In genomic region chr1:91611281-91611680, GRCm38 (mm10) we compare ENCODE assay signal across 18 mouse cellular contexts.
DNase-seq lines count a peak whose midpoint lies in the region; ATAC-seq and TF ChIP-seq lines count a peak whose summit lies in the region.
"Had no signal": no experiment of that assay in that cellular context is flagged by ENCODE, and none has a peak within 500 bp of the region (broad histone marks: within the 10 kb centered on the region; RNA-seq: fewer than 3 reads in every experiment).

No protein-coding gene starts in this region.

- H3K36me3 ChIP-seq in heart, embryonic 13.5 days = no peaks in the 10 kb centered on the region
- H3K36me3 ChIP-seq in heart, adult 2 months (ENCODE audit: control insufficient read depth, insufficient read depth, low read length) = no peaks in the 10 kb centered on the region
- H3K36me3 ChIP-seq in midbrain, embryonic 10.5 days = no peaks in the 10 kb centered on the region
- no peaks in the 10 kb centered on the region for H3K36me3 ChIP-seq in midbrain, embryonic 16.5 days (ENCODE audit: control insufficient read depth, insufficient read depth, low read length)
- H3K36me3 ChIP-seq in intestine, embryonic 16.5 days (ENCODE audit: control insufficient read depth, insufficient read depth, low read length) = no peaks in the 10 kb centered on the region
- no peaks in the 10 kb centered on the region for H3K36me3 ChIP-seq in stomach, embryonic 15.5 days

- TF ChIP-seq CTCF in heart, adult 2 months (IDR thresholded peaks at IDR 0.05) = no peak

- no peak overlapping the region for H3K9ac ChIP-seq in heart, embryonic 13.5 days
- H3K9ac ChIP-seq in heart, adult 2 months (ENCODE audit: low read depth, low read length) = no peak overlapping the region
- H3K9ac ChIP-seq in midbrain, embryonic 16.5 days (ENCODE audit: low read depth, low read length) = no peak overlapping the region
- H3K9ac ChIP-seq in intestine, embryonic 16.5 days (ENCODE audit: low read depth, low read length) = no peak overlapping the region
- H3K9ac ChIP-seq in stomach, embryonic 15.5 days = no peak overlapping the region

- no peak for DNase-seq in heart, adult 2 months
- DNase-seq in midbrain, embryonic 10.5 days (ENCODE audit: low spot score) = no peak
- no peak for DNase-seq in ovary, adult 18-20 months (ENCODE audit: low spot score)
- DNase-seq in embryo, embryonic 11 days = no peak
- DNase-seq: adrenal gland, postnatal 14 days; cerebellum, postnatal 10 days; gastrocnemius, postnatal 14 days; kidney, adult 18-20 months; left cerebral cortex, postnatal 4 days; lung, adult 2 months had no signal

- peak overlapping the region; percentile 28; the same call in 1 of the 2 replicates for H3K4me2 ChIP-seq in heart, embryonic 13.5 days
- no peak overlapping the region for H3K4me2 ChIP-seq in midbrain, embryonic 16.5 days (ENCODE audit: low read length)
- H3K4me2 ChIP-seq in intestine, embryonic 16.5 days (ENCODE audit: low read depth, low read length) = peak overlapping the region; percentile 41; the same call in 1 of the 2 replicates
- H3K4me2 ChIP-seq in stomach, embryonic 15.5 days = peak overlapping the region; percentile 33; the same call in 1 of the 2 replicates
- H3K4me2 ChIP-seq: heart, embryonic 11.5 days; midbrain, embryonic 11.5 days had no signal

- H3K4me1 ChIP-seq in heart, embryonic 13.5 days = peaks cover 13% of the 10 kb centered on the region; the same call in 1 of the 2 replicates
- no peaks in the 10 kb centered on the region for H3K4me1 ChIP-seq in heart, adult 2 months (ENCODE audit: control insufficient read depth, insufficient read depth, low read length)
- peaks cover 17% of the 10 kb centered on the region for H3K4me1 ChIP-seq in midbrain, embryonic 10.5 days
- H3K4me1 ChIP-seq in midbrain, embryonic 16.5 days (ENCODE audit: control insufficient read depth, insufficient read depth, low read length) = no peaks in the 10 kb centered on the region
- H3K4me1 ChIP-seq in intestine, embryonic 16.5 days (ENCODE audit: control insufficient read depth, insufficient read depth, low read length) = 0 out of 2 replicates have a peak, but pooled peaks cover 2% of the 10 kb centered on the region
- peaks cover 17% of the 10 kb centered on the region for H3K4me1 ChIP-seq in stomach, embryonic 15.5 days

- H3K27ac ChIP-seq in heart, embryonic 13.5 days (replicated peaks) = no peak overlapping the region
- H3K27ac ChIP-seq in heart, adult 2 months = no peak overlapping the region
- peak overlapping the region; percentile 38; the same call in 1 of the 2 replicates for H3K27ac ChIP-seq in midbrain, embryonic 10.5 days (replicated peaks)
- no peak overlapping the region for H3K27ac ChIP-seq in midbrain, embryonic 16.5 days (ENCODE audit: low read length)
- H3K27ac ChIP-seq in intestine, embryonic 16.5 days (ENCODE audit: low read length) = no peak overlapping the region
- peak overlapping the region; percentile 48; the same call in 1 of the 2 replicates for H3K27ac ChIP-seq in stomach, embryonic 15.5 days

- intact Hi-C loops in heart, adult 2 months (cut with DNase I) = no loop called here

- no peak for TF ChIP-seq POLR2A in heart, adult 2 months (IDR thresholded peaks at IDR 0.05; ENCODE audit: insufficient read depth, low read depth, low read length)

- no peak for ATAC-seq in heart, embryonic 13.5 days (ENCODE audit: extremely low read depth, insufficient number of reproducible peaks, low FRiP score, low TSS enrichment)
- no peak for ATAC-seq in midbrain, embryonic 16.5 days
- ATAC-seq in intestine, embryonic 16.5 days = peak; percentile 54
- 0 out of 2 replicates have a peak, but pooled peaks have one; percentile 12 for ATAC-seq in stomach, embryonic 15.5 days (ENCODE audit: insufficient read depth, low FRiP score, low read depth)
- ATAC-seq: forebrain, embryonic 16.5 days had no signal

- 41% methylated on average over 13 of the region's 13 CpGs for WGBS in heart, embryonic 13.5 days
- 62% methylated on average over 13 of the region's 13 CpGs for WGBS in heart, adult 2 months
- 79% methylated on average over 13 of the region's 13 CpGs for WGBS in midbrain, embryonic 10.5 days
- WGBS in midbrain, embryonic 16.5 days = 68% methylated on average over 13 of the region's 13 CpGs
- WGBS in intestine, embryonic 16.5 days = 27% methylated on average over 13 of the region's 13 CpGs
- WGBS in stomach, embryonic 15.5 days = 26% methylated on average over 13 of the region's 13 CpGs

- no peaks in the 10 kb centered on the region for H3K79me2 ChIP-seq in heart, adult 2 months (replicated peaks; ENCODE audit: control insufficient read depth, insufficient read depth, low read length)

- no peak for TF ChIP-seq EP300 in heart, adult 2 months (IDR thresholded peaks at IDR 0.05; ENCODE audit: insufficient read depth, low read depth, low read length)

- H3K4me3 ChIP-seq in heart, embryonic 13.5 days = no peak overlapping the region
- no peak overlapping the region for H3K4me3 ChIP-seq in heart, adult 2 months
- H3K4me3 ChIP-seq in midbrain, embryonic 10.5 days = no peak overlapping the region
- no peak overlapping the region for H3K4me3 ChIP-seq in midbrain, embryonic 16.5 days (ENCODE audit: low read depth, low read length)
- H3K4me3 ChIP-seq in intestine, embryonic 16.5 days (ENCODE audit: low read length) = no peak overlapping the region
- H3K4me3 ChIP-seq in stomach, embryonic 15.5 days (replicated peaks) = no peak overlapping the region
- H3K4me3 ChIP-seq: myocyte had no signal

- no peaks in the 10 kb centered on the region for H3K9me3 ChIP-seq in heart, embryonic 13.5 days
- H3K9me3 ChIP-seq in midbrain, embryonic 10.5 days (replicated peaks) = no peaks in the 10 kb centered on the region
- no peaks in the 10 kb centered on the region for H3K9me3 ChIP-seq in midbrain, embryonic 16.5 days (replicated peaks; ENCODE audit: control insufficient read depth, low read length, poor library complexity, severe bottlenecking)
- no peaks in the 10 kb centered on the region for H3K9me3 ChIP-seq in intestine, embryonic 16.5 days (ENCODE audit: control insufficient read depth, low read length)
- H3K9me3 ChIP-seq in stomach, embryonic 15.5 days = no peaks in the 10 kb centered on the region

- no peaks in the 10 kb centered on the region; the same call in none of the 2 replicates for H3K27me3 ChIP-seq in heart, embryonic 13.5 days (replicated peaks)
- no peaks in the 10 kb centered on the region for H3K27me3 ChIP-seq in heart, adult 2 months (ENCODE audit: control insufficient read depth, insufficient read depth, low read length)
- peaks cover 5% of the 10 kb centered on the region; the same call in 1 of the 2 replicates for H3K27me3 ChIP-seq in midbrain, embryonic 10.5 days (ENCODE audit: low read depth, poor library complexity, severe bottlenecking)
- no peaks in the 10 kb centered on the region for H3K27me3 ChIP-seq in midbrain, embryonic 16.5 days (ENCODE audit: control insufficient read depth, insufficient read depth, low read depth, low read length)
- no peaks in the 10 kb centered on the region for H3K27me3 ChIP-seq in intestine, embryonic 16.5 days (replicated peaks; ENCODE audit: control insufficient read depth, insufficient read depth, low read length)
- H3K27me3 ChIP-seq in stomach, embryonic 15.5 days (replicated peaks) = no peaks in the 10 kb centered on the region

Comparison
In these comparisons a context has a peak if more than half of its experiments do, and no peak if none do; other contexts are left out.
1. H3K27ac ChIP-seq: peak in midbrain, embryonic 10.5 days (single experiment) and stomach, embryonic 15.5 days (single experiment); none in heart, embryonic 13.5 days (single experiment), heart, adult 2 months (single experiment), midbrain, embryonic 16.5 days (single experiment) and intestine, embryonic 16.5 days (single experiment).
2. ATAC-seq: peak in intestine, embryonic 16.5 days (single experiment) and stomach, embryonic 15.5 days (single experiment); none in heart, embryonic 13.5 days (single experiment) and midbrain, embryonic 16.5 days (single experiment).